Mouse (Mus musculus): ENCODE results near the gene Sec24c.

- TF ChIP-seq CTCF (IDR thresholded peaks at IDR 0.05; ENCODE audit: borderline replicate concordance, insufficient read depth, low read length) (no peak), POLR2A (IDR thresholded peaks at IDR 0.05; ENCODE audit: low read depth, low read length) (no peak)
Measured at GRCm38 (mm10) chr14:20723006-20723405, 48.9 kb downstream of the Sec24c start.
